In the genomic region with DNA sequence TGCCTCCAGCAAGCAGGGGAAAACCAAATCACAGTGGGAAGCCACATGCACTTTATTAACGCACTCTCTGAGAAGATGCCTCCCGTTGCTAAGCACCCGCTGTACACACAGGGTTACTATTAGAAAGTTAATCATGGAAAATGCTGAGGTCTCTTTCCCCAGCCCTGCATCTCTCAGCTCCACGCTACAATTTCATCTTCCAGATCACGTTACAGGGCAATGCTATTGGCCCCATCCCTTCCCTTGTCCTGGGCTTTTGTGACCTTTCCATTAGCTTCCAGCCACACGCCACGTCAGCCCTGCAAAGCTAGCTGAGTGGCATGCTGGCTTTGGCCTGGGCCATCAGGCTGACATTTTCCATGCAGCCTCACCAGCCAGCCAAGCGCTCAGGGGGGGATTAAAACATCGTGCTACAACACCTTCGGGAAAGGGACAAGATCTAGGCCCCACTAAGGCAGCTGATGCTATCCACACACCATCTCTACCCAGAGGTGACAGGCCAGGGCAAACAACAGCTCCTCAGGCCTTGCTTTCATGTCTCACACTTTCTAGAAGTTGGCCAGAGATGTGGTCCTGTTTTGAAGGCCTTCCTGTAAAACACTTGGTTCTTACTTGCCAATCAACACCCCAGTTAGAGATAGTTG, we compare ENCODE assay signal across 12 mouse cellular contexts.
DNase-seq lines count a peak whose midpoint lies in the region; ATAC-seq lines count a peak whose summit lies in the region.
"Had no signal": no experiment of that assay in that cellular context is flagged by ENCODE, and none has a peak within 500 bp of the region (broad histone marks: within the 10 kb centered on the region; RNA-seq: fewer than 3 reads in every experiment).

No protein-coding gene starts in this region.

- no peak overlapping the region for H3K4me3 ChIP-seq in embryonic facial prominence, embryonic 14.5 days (ENCODE audit: low read depth, low read length)
- no peak overlapping the region for H3K4me3 ChIP-seq in hindbrain, embryonic 14.5 days (replicated peaks; ENCODE audit: low read length)

- 24% methylated on average over 10 of the region's 10 CpGs for WGBS in embryonic facial prominence, embryonic 14.5 days
- WGBS in hindbrain, embryonic 14.5 days, result 26% methylated on average over 10 of the region's 10 CpGs

- peak; percentile 76 for ATAC-seq in embryonic facial prominence, embryonic 14.5 days (ENCODE audit: low read depth)
- ATAC-seq in hindbrain, embryonic 14.5 days (ENCODE audit: low FRiP score), result peak; percentile 83

- H3K27me3 ChIP-seq in embryonic facial prominence, embryonic 14.5 days (replicated peaks; ENCODE audit: control insufficient read depth, insufficient read depth, low read length), result no peaks in the 10 kb centered on the region
- no peaks in the 10 kb centered on the region for H3K27me3 ChIP-seq in hindbrain, embryonic 14.5 days (ENCODE audit: control insufficient read depth, insufficient read depth, low read length)

- no peak overlapping the region; the same call in 1 of the 2 replicates for H3K9ac ChIP-seq in embryonic facial prominence, embryonic 14.5 days (ENCODE audit: low read depth, low read length)
- H3K9ac ChIP-seq in hindbrain, embryonic 14.5 days, result no peak overlapping the region

- no peak overlapping the region for H3K4me2 ChIP-seq in embryonic facial prominence, embryonic 14.5 days (ENCODE audit: low read depth, low read length)
- no peak overlapping the region for H3K4me2 ChIP-seq in hindbrain, embryonic 14.5 days (replicated peaks)

- H3K27ac ChIP-seq in embryonic facial prominence, embryonic 14.5 days (replicated peaks; ENCODE audit: low read depth, low read length), result no peak overlapping the region
- H3K27ac ChIP-seq in hindbrain, embryonic 14.5 days, result peak overlapping the region; percentile 61

- intact Hi-C loops in left cerebral cortex, postnatal 10 days (cut with DNase I), result no loop called here

- no peaks in the 10 kb centered on the region for H3K36me3 ChIP-seq in embryonic facial prominence, embryonic 14.5 days (ENCODE audit: control insufficient read depth, insufficient read depth, low read length)
- H3K36me3 ChIP-seq in hindbrain, embryonic 14.5 days (replicated peaks; ENCODE audit: control insufficient read depth, insufficient read depth), result no peaks in the 10 kb centered on the region

- H3K9me3 ChIP-seq in embryonic facial prominence, embryonic 14.5 days (ENCODE audit: control insufficient read depth, low read length), result no peaks in the 10 kb centered on the region
- H3K9me3 ChIP-seq in hindbrain, embryonic 14.5 days (ENCODE audit: control insufficient read depth, low read length), result no peaks in the 10 kb centered on the region

- peak; percentile 75 to 86 for DNase-seq in adrenal gland, adult (ENCODE audit: inconsistent age in 2 of 2, low spot score in 1 of 2)
- no peak for DNase-seq in adrenal gland, adult 18-20 months (ENCODE audit: low spot score in 2 of 2)
- peak; percentile 76 for DNase-seq in embryonic facial prominence, embryonic 14.5 days (ENCODE audit: low spot score)
- DNase-seq in hindbrain, embryonic 14.5 days (ENCODE audit: low spot score), result peak; percentile 60
- DNase-seq in neural tube, embryonic 10.5 days (ENCODE audit: extremely low spot score, low spot score), result peak; percentile 22
- no peak for DNase-seq in cerebellum, postnatal 4 days (ENCODE audit: low spot score in 2 of 2)
- no peak for DNase-seq in left cerebral cortex, postnatal 10 days (ENCODE audit: extremely low spot score in 1 of 2, low spot score in 2 of 2)
- DNase-seq in spleen, postnatal 36 days (ENCODE audit: low spot score in 2 of 2), result no peak
- DNase-seq: cerebellum, adult 9-11 months; kidney, postnatal 14 days; lung, adult 2 months; thymus, postnatal 4 days had no signal

- H3K4me1 ChIP-seq in embryonic facial prominence, embryonic 14.5 days (ENCODE audit: control insufficient read depth, insufficient read depth, low read length), result no peaks in the 10 kb centered on the region
- peaks cover 23% of the 10 kb centered on the region for H3K4me1 ChIP-seq in hindbrain, embryonic 14.5 days (replicated peaks; ENCODE audit: control insufficient read depth, insufficient read depth, low read length)

Comparison
In these comparisons a context has a peak if more than half of its experiments do, and no peak if none do; other contexts are left out.
1. DNase-seq: peak in adrenal gland, adult (2 of 2), embryonic facial prominence, embryonic 14.5 days (single experiment), hindbrain, embryonic 14.5 days (single experiment) and neural tube, embryonic 10.5 days (single experiment); none in adrenal gland, adult 18-20 months (0 of 2), cerebellum, postnatal 4 days (0 of 2), left cerebral cortex, postnatal 10 days (0 of 2) and spleen, postnatal 36 days (0 of 2).